18 mouse cellular contexts compared by ENCODE assay signal in the genomic region with DNA sequence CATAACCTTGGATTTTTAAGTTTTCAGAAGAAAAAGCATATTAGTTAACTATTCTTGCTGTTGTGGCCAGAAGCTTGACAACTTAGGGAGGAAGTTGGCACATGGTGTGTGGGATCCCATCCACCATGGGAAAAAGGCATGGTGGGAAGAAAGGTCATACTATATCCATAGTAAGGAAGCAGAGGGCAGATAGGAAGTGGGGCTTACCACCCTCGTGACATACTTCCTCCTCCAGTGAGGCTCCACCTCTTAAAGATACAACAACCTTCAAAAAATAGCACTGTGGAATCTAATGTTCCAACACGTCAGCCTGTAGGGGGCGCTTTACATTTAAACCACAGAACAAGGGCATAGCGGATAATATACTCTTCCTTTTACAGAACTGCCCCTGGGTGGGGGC. TPM values are rescaled to one million over a fixed set of nuclear protein-coding genes. Genes with fewer than 3 reads are reported as not detected.
A peak's percentile ranks its signal among the peaks of the same experiment; 100 is the strongest.
DNase-seq lines count a peak whose midpoint lies in the region; TF ChIP-seq lines count a peak whose summit lies in the region.
"Had no signal": no experiment of that assay in that cellular context is flagged by ENCODE, and none has a peak within 500 bp of the region (broad histone marks: within the 10 kb centered on the region; RNA-seq: fewer than 3 reads in every experiment).

No protein-coding gene starts in this region.

- no peak for TF ChIP-seq POLR2A in lung, adult 2 months (IDR thresholded peaks at IDR 0.05; ENCODE audit: borderline replicate concordance, extremely low read depth, low read depth, low read length)

- TF ChIP-seq CTCF in lung, adult 2 months (IDR thresholded peaks at IDR 0.05; ENCODE audit: insufficient read depth, low read length): no peak

- no peak overlapping the region for H3K4me3 ChIP-seq in lung, adult 2 months (replicated peaks; ENCODE audit: extremely low read depth, low read depth, low read length)
- H3K4me3 ChIP-seq: embryonic facial prominence, embryonic 10.5 days; erythroblast, embryonic 14.5 days; gastrocnemius, adult 2 months; heart, embryonic 10.5 days; megakaryocyte, embryonic 14.5 days; neural tube, embryonic 12.5 days had no signal

- 52% methylated on average over 4 of the region's 4 CpGs for WGBS in lung, adult 2 months

- H3K4me1 ChIP-seq in lung, adult 2 months (ENCODE audit: control insufficient read depth, insufficient read depth, low read length): no peaks in the 10 kb centered on the region
- H3K4me1 ChIP-seq: heart, embryonic 10.5 days; neural tube, embryonic 12.5 days had no signal

- peak; percentile 10 for DNase-seq in lung, postnatal 10 days
- no peak for DNase-seq in lung, adult 2 months
- DNase-seq in ES-CJ7 (ENCODE audit: low read depth, low spot score): peak; percentile 10
- peak; percentile 22 for DNase-seq in induced T-regulatory cell, adult 2 months (ENCODE audit: low read depth)
- DNase-seq in kidney, postnatal 14 days: no peak
- no peak for DNase-seq in adrenal gland, adult 2 months
- DNase-seq in right cerebral cortex, postnatal 36 days (ENCODE audit: low spot score in 2 of 2): no peak
- DNase-seq: adrenal gland, postnatal 25 days; cerebellum, postnatal 14 days; forebrain, postnatal 0 days; gastrocnemius, adult 2 months; heart, postnatal 14 days; lung, adult 18-20 months had no signal

RNA-seq across cellular contexts. Expression of a gene that starts 57.1 kb away (rescaled TPM):
- 7.0 and 7.5 TPM in 2 replicates for polyA plus RNA-seq in lung, adult 2 months (2012; rRNA removed)
- 1 to 10 TPM; 3.5 to 7.3 TPM for total RNA-seq in adrenal gland, adult 2 months (2021)
- polyA plus RNA-seq in adrenal gland, adult 2 months (2012; rRNA removed): 12.9 and 14.2 TPM in 2 replicates
- polyA plus RNA-seq: erythroblast, embryonic 14.5 days had no signal

Comparison
In these comparisons a context has a peak if more than half of its experiments do, and no peak if none do; other contexts are left out.
1. DNase-seq: peak in lung, postnatal 10 days (single experiment), ES-CJ7 (single experiment) and induced T-regulatory cell, adult 2 months (single experiment); none in lung, adult 2 months (single experiment), kidney, postnatal 14 days (single experiment), adrenal gland, adult 2 months (single experiment) and right cerebral cortex, postnatal 36 days (0 of 2).